Mouse (Mus musculus) myocyte (in vitro differentiated cells): ENCODE measurements around the gene Tnfrsf17. TPM values are rescaled to one million over a fixed set of nuclear protein-coding genes. Genes with fewer than 3 reads are reported as not detected.
"Not testable (repeated sequence)": the region's sequence is repeated elsewhere in the genome, so short reads cannot be mapped to it uniquely, and the experiment has no call there.

ENCODE experiments used
- H3K27me3 ChIP-seq: one replicate; pipeline ENCODE4 v1.6.1; 2011; ENCODE audit not compliant: control insufficient read depth, insufficient read depth, insufficient read length
- H3K36me3 ChIP-seq: one replicate; pipeline ENCODE4 v1.6.1; 2011; ENCODE audit not compliant: control insufficient read depth, insufficient read depth
- H3K4me2 ChIP-seq: one replicate; pipeline ENCODE4 v1.6.1; 2011; ENCODE audit warnings: low read depth, control low read depth
- H3K4me3 ChIP-seq: one replicate; pipeline ENCODE4 v1.5.1; 2011; ENCODE audit warnings: mild to moderate bottlenecking, control low read depth, moderate library complexity
- H3K79me2 ChIP-seq: one replicate; pipeline ENCODE4 v1.6.1; 2011; ENCODE audit not compliant: control insufficient read depth, insufficient read depth
- H3ac ChIP-seq: one replicate; pipeline ENCODE4 v1.6.1; 2011; ENCODE audit not compliant: control insufficient read depth, insufficient read length
- CEBPB ChIP-seq: IDR thresholded peaks from 2 replicates; pipeline ENCODE4 v1.6.1; 2011; ENCODE audit warnings: mild to moderate bottlenecking, moderate library complexity; ENCODE audit not compliant: poor library complexity, insufficient read depth, severe bottlenecking
- E2F4 ChIP-seq: IDR thresholded peaks from one replicate; pipeline ENCODE4 v1.6.1; 2011; ENCODE audit warnings: mild to moderate bottlenecking, control low read depth, moderate library complexity; ENCODE audit not compliant: insufficient read depth
- MAX ChIP-seq: IDR thresholded peaks from one replicate; pipeline ENCODE4 v1.6.1; 2011; ENCODE audit warnings: low read depth, mild to moderate bottlenecking, control low read depth
- MYOD1 ChIP-seq, 3 experiments: IDR thresholded peaks; one replicate each; pipeline ENCODE4 v1.6.1; 2011; ENCODE audit warnings: control low read depth in 2 of 3, low read depth in 2 of 3, mild to moderate bottlenecking in 2 of 3, moderate library complexity in 1 of 3; ENCODE audit not compliant: insufficient read length in 2 of 3, control insufficient read depth in 1 of 3
- MYOG ChIP-seq, 3 experiments: IDR thresholded peaks; one replicate each; pipeline ENCODE4 v1.6.1; 2011; ENCODE audit warnings: control low read depth in 2 of 3, low read depth in 2 of 3, mild to moderate bottlenecking in 2 of 3; ENCODE audit not compliant: insufficient read length in 2 of 3, control insufficient read depth in 1 of 3, insufficient read depth in 1 of 3
- POLR2A ChIP-seq: IDR thresholded peaks from one replicate; pipeline ENCODE4 v1.6.1; 2011; ENCODE audit warnings: low read depth, mild to moderate bottlenecking, control low read depth, moderate library complexity; ENCODE audit not compliant: insufficient read length
- POLR2AphosphoS2 ChIP-seq: IDR thresholded peaks from one replicate; pipeline ENCODE4 v1.6.1; 2011; ENCODE audit warnings: low read depth, control low read depth; ENCODE audit not compliant: insufficient read length
- REST ChIP-seq: IDR thresholded peaks from one replicate; pipeline ENCODE4 v1.6.1; 2011; ENCODE audit warnings: mild to moderate bottlenecking, control low read depth, moderate library complexity; ENCODE audit not compliant: insufficient read depth, insufficient read length
- SRF ChIP-seq: IDR thresholded peaks from one replicate; pipeline ENCODE4 v1.6.1; 2011; ENCODE audit warnings: low read depth; ENCODE audit not compliant: control insufficient read depth, insufficient read length
- TCF12 ChIP-seq: IDR thresholded peaks from one replicate; pipeline ENCODE4 v1.6.1; 2011; ENCODE audit warnings: mild to moderate bottlenecking, control low read depth; ENCODE audit not compliant: poor library complexity, insufficient read depth, severe bottlenecking
- TCF3 ChIP-seq: IDR thresholded peaks from one replicate; pipeline ENCODE4 v1.6.1; 2011; ENCODE audit warnings: low read depth, control low read depth; ENCODE audit not compliant: insufficient read length
- USF1 ChIP-seq: IDR thresholded peaks from one replicate; pipeline ENCODE4 v1.6.1; 2011; ENCODE audit warnings: low read depth, mild to moderate bottlenecking, control low read depth, moderate library complexity
- polyA plus RNA-seq: library from polyadenylated mRNA; unstranded; fragments of >200 nt; fragmentation: generic; extraction: Trizol; gene quantifications from one replicate; pipeline ENCODE4 v1.2.1, GENCODE M21; 2012; ENCODE audit warnings: missing spikeins

Tnfrsf17 gene
- polyA plus RNA-seq, 1 experiment = not detected

DNA sequence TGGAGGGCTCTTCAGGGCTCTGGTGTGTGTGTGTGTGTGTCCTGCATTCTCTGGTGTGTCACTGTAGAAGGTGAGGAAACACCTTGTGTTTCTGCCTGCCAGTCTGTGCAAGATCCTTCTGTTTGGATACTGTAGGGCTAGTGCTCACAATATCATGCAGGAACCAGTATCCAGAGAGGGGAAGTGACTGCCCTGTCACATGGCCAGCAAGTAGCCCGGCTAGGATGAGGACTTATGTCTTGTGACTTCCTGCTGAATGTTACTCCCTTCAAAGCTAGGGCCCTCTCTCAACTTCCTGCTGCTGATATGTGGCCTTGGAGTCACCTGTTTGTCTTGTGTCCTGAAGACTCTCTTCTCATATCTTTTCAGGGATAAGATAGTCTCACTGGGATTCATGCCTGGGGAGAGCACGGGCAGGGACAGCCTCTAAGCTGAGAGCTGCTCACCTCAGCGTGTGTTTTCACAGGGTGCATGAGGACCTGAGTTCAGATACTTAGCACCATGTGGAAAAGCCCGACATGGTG lies 29.7 kb downstream of the Tnfrsf17 start:
- TF ChIP-seq E2F4 (no peak), SRF (no peak), TCF12 (no peak), MYOG (IDR thresholded peaks at IDR 0.05; ENCODE audit: control insufficient read depth in 1 of 3, insufficient read depth in 1 of 3, insufficient read length in 2 of 3, low read depth in 2 of 3) (no peak), POLR2A (no peak)
- Histone ChIP-seq H3K79me2 (no peaks in the 10 kb centered on the region), H3K27me3 (no peaks in the 10 kb centered on the region), H3ac (no peak overlapping the region), H3K4me2 (no peak overlapping the region), H3K4me3 (no peak overlapping the region), H3K36me3 (no peaks in the 10 kb centered on the region)

- H3K27me3 ChIP-seq = no peaks in the 10 kb centered on the region
- H3K36me3 ChIP-seq = no peaks in the 10 kb centered on the region
- H3K79me2 ChIP-seq = no peaks in the 10 kb centered on the region
- no peak for TF ChIP-seq POLR2A
- TF ChIP-seq TCF3 = no peak
- no peak for TF ChIP-seq MAX
- TF ChIP-seq MYOD1 (IDR thresholded peaks at IDR 0.05; ENCODE audit: control insufficient read depth in 1 of 3, insufficient read length in 2 of 3, low read depth in 2 of 3) = no peak
- no peak for TF ChIP-seq MYOG (IDR thresholded peaks at IDR 0.05; ENCODE audit: control insufficient read depth in 1 of 3, insufficient read depth in 1 of 3, insufficient read length in 2 of 3, low read depth in 2 of 3)
- TF ChIP-seq REST = no peak
- no peak for TF ChIP-seq POLR2AphosphoS2
- TF ChIP-seq SRF = no peak
- no peak for TF ChIP-seq CEBPB
- no peak for TF ChIP-seq E2F4
- TF ChIP-seq USF1 = no peak
- TF ChIP-seq TCF12 = no peak
- H3ac ChIP-seq = no peak overlapping the region
- no peak overlapping the region for H3K4me2 ChIP-seq
- no peak overlapping the region for H3K4me3 ChIP-seq
Observed at GRCm38 (mm10) chr16:11351903-11352302, 38.3 kb downstream of the Tnfrsf17 start.

DNA sequence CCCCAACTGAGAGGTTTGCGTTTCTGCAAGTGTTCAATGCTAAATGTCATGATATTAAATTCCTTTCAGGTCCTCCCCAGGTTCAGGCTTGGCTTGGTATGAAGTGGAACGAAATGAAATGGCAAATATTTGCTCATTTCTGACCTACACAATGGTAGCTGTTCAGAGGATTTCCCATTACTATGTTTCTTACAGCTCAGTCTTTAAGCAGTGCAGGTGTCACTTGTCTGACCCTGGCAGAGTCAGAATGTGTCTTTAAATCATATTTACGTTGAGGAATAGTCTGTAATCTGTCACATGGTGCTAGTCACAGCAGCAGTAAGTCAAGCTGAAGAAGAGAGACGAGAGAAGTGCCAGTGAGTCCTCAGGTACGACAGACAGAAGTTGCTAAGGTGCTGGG lies 45.6 kb downstream of the Tnfrsf17 start:
- Histone ChIP-seq H3K79me2 (no peaks in the 10 kb centered on the region), H3K4me3 (no peak overlapping the region)
- no peak for TF ChIP-seq MYOG (IDR thresholded peaks at IDR 0.05; ENCODE audit: control insufficient read depth in 1 of 3, insufficient read depth in 1 of 3, insufficient read length in 2 of 3, low read depth in 2 of 3)

DNA sequence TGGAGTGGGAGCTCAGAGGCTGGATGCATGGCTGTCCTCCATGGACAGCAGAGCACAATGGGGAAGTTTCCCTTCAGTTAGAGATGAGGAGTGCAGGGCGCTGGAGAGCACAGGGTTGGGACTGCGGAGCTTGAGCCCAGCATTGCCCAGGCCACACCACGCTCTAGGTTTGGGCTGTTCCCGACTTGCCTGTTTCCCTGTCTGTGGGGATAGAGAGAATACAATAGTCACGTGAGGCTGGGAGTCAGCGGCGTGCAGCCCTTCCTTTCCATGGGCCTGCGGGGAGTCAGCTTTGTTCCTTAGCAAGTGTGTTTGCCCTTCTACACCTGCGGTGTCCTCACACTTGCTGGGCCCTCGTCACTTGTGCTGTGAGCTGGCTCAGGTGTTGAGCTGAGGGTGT lies 46.3 kb downstream of the Tnfrsf17 start:
- no peak overlapping the region for H3ac ChIP-seq
- no peak overlapping the region for H3K4me2 ChIP-seq
- no peak overlapping the region for H3K4me3 ChIP-seq
- H3K36me3 ChIP-seq = no peaks in the 10 kb centered on the region
- TF ChIP-seq MYOG (IDR thresholded peaks at IDR 0.05; ENCODE audit: control insufficient read depth in 1 of 3, insufficient read depth in 1 of 3, insufficient read length in 2 of 3, low read depth in 2 of 3) = no peak
- no peak for TF ChIP-seq TCF3
- no peak for TF ChIP-seq E2F4
- no peak for TF ChIP-seq USF1
- no peak for TF ChIP-seq MYOD1 (IDR thresholded peaks at IDR 0.05; ENCODE audit: control insufficient read depth in 1 of 3, insufficient read length in 2 of 3, low read depth in 2 of 3)
- no peak for TF ChIP-seq POLR2A
- no peak for TF ChIP-seq TCF12
- no peak for TF ChIP-seq POLR2AphosphoS2
- no peak for TF ChIP-seq CEBPB
- TF ChIP-seq SRF = no peak
- TF ChIP-seq REST = no peak
- no peak for TF ChIP-seq MAX
- H3K27me3 ChIP-seq = no peaks in the 10 kb centered on the region
- H3K79me2 ChIP-seq = no peaks in the 10 kb centered on the region

More for the DNA sequence above, 45.6 kb downstream of the Tnfrsf17 start:
- Histone ChIP-seq H3K36me3 (no peaks in the 10 kb centered on the region), H3K27me3 (no peaks in the 10 kb centered on the region), H3K4me2 (no peak overlapping the region), H3ac (no peak overlapping the region)

DNA sequence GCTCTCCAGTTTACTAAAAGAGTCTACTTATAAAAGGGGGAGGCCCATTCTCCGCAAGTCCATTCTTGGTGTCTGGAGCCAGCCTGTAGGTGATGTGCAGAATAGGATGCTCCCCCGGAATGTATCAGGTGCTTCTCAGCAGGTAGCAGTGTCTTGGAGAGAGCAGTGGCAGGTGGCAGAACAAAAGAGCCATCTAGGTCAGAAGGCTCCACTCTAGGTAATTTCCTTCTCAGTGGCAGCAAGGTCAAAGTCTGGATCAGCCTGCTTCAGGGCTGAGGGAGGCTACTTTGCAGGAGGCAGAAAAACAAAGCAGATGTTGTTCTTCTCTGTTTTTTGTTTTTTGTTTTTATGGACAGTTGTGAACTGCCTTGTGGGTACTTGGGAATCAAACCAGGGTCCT lies 47.0 kb downstream of the Tnfrsf17 start:
- not testable (repeated sequence) for H3K79me2 ChIP-seq, H3ac ChIP-seq, H3K4me2 ChIP-seq, H3K36me3 ChIP-seq, H3K27me3 ChIP-seq, H3K4me3 ChIP-seq

DNA sequence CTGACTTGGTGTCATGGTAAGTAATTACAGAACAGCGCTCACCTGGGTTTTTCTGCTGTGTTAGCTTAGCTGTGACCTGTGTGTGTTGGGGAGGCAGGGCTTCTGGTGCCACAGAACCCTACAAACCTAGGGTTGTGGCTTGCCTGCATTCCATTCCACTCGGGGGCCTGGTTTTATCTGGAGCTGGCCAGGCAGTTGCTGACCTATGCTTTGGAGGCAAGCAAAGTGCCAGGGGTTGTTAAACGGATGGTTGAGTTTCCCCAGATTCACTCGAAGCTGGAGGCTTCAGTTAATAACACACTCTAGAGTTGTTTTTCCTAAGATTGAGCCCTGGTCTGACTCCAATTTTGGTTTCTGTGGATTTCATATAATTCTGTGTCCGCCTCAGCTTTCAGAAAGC lies 52.0 kb downstream of the Tnfrsf17 start:
- TF ChIP-seq CEBPB = no peak
- no peak overlapping the region for H3ac ChIP-seq

More for the DNA sequence above, 52.0 kb downstream of the Tnfrsf17 start:
- Histone ChIP-seq H3K79me2 (no peaks in the 10 kb centered on the region), H3K4me2 (no peak overlapping the region), H3K4me3 (no peak overlapping the region), H3K36me3 (no peaks in the 10 kb centered on the region), H3K27me3 (no peaks in the 10 kb centered on the region)
